Mouse (Mus musculus) C2C12 (cell line): ENCODE measurements around the gene Slit3.

Experiments used
- CEBPB ChIP-seq: IDR thresholded peaks from one replicate; pipeline ENCODE4 v1.6.1; 2011; ENCODE audit warnings: low read depth, mild to moderate bottlenecking, control low read depth, moderate library complexity
- CTCF ChIP-seq: IDR thresholded peaks from one replicate; pipeline ENCODE4 v1.5.1; 2011; ENCODE audit not compliant: control insufficient read depth, insufficient read depth, insufficient read length
- FOSL1 ChIP-seq: IDR thresholded peaks from one replicate; pipeline ENCODE4 v1.8.0; 2011; ENCODE audit warnings: mild to moderate bottlenecking, low read length; ENCODE audit not compliant: poor library complexity, insufficient read depth, severe bottlenecking
- MAX ChIP-seq: IDR thresholded peaks from one replicate; pipeline ENCODE4 v1.6.1; 2011; ENCODE audit warnings: mild to moderate bottlenecking, control low read depth
- MYOD1 ChIP-seq: IDR thresholded peaks from one replicate; pipeline ENCODE4 v1.6.1; 2011; ENCODE audit warnings: low read depth; ENCODE audit not compliant: control insufficient read depth, insufficient read length
- MYOG ChIP-seq: IDR thresholded peaks from one replicate; pipeline ENCODE4 v1.6.1; 2011; ENCODE audit not compliant: control insufficient read depth, insufficient read length; ENCODE audit errors: extremely low read depth
- USF1 ChIP-seq: IDR thresholded peaks from one replicate; pipeline ENCODE4 v1.6.1; 2011; ENCODE audit warnings: low read depth, mild to moderate bottlenecking, control low read depth, moderate library complexity

DNA sequence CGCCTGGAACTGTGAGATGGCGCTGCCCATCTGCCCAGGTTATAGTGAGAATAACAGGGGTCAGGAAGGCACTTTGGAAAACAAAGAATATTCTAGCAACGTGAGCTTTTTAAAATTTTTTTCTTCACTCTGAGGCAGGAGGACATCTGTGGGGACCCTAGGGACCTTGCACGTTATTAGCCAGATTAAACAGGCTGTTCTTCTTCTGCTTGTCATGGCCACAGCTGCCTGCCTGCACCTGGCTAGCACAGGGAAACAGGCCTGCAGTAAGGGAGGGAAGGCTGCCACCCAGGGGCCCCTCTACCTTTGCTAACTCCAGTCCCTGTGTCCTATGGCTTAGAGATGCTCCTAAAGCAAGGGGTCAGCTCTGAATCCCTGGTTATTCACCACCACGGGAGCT is 487.8 kb downstream of the Slit3 start:
- TF ChIP-seq CTCF (no peak), USF1 (no peak), MAX (no peak), MYOD1 (no peak), CEBPB (no peak), FOSL1 (no peak), MYOG (no peak)
